Comparison of ENCODE assay signal across 10 mouse cellular contexts in genomic region chr8:92959779-92960178, GRCm38 (mm10). TPM values are rescaled to one million over a fixed set of nuclear protein-coding genes. Genes with fewer than 3 reads are reported as not detected.
DNase-seq lines count a peak whose midpoint lies in the region; ATAC-seq and TF ChIP-seq lines count a peak whose summit lies in the region.
"Had no signal": no experiment of that assay in that cellular context is flagged by ENCODE, and none has a peak within 500 bp of the region (broad histone marks: within the 10 kb centered on the region; RNA-seq: fewer than 3 reads in every experiment).

Gene Slc6a2 (plus strand): TSS chr8:92960079.

- 68% methylated on average over 10 of the region's 10 CpGs for WGBS in kidney, postnatal 0 days
- WGBS in embryonic facial prominence, embryonic 15.5 days = 64% methylated on average over 10 of the region's 10 CpGs
- 72% methylated on average over 10 of the region's 10 CpGs for whole genome bisulfite sequencing in hindbrain, embryonic 14.5 days
- WGBS in midbrain, embryonic 16.5 days = 75% methylated on average over 10 of the region's 10 CpGs

- no peak for DNase-seq in kidney, postnatal 0 days (ENCODE audit: low spot score)
- no peak for DNase-seq in kidney, postnatal 14 days
- DNase-seq in hindbrain, embryonic 14.5 days (ENCODE audit: low spot score) = no peak
- no peak for DNase-seq in gastrocnemius, adult 18-20 months (ENCODE audit: low spot score)
- no peak for DNase-seq in layer of hippocampus, postnatal 14 days (ENCODE audit: low spot score in 2 of 2)
- DNase-seq: right cerebral cortex, adult 18-20 months had no signal

- H3K9me3 ChIP-seq in kidney, postnatal 0 days (replicated peaks; ENCODE audit: low read length) = no peaks in the 10 kb centered on the region
- H3K9me3 ChIP-seq in embryonic facial prominence, embryonic 15.5 days (replicated peaks) = no peaks in the 10 kb centered on the region
- no peaks in the 10 kb centered on the region for H3K9me3 ChIP-seq in hindbrain, embryonic 14.5 days (ENCODE audit: control insufficient read depth, low read length)
- H3K9me3 ChIP-seq in midbrain, embryonic 16.5 days (replicated peaks; ENCODE audit: control insufficient read depth, low read length, poor library complexity, severe bottlenecking) = no peaks in the 10 kb centered on the region

- H3K4me3 ChIP-seq in kidney, postnatal 0 days (replicated peaks; ENCODE audit: low read depth, low read length) = peak within 1 kb of the TSS; percentile 28
- peak within 1 kb of the TSS; percentile 47 for H3K4me3 ChIP-seq in embryonic facial prominence, embryonic 15.5 days (replicated peaks)
- peak within 1 kb of the TSS; percentile 34 for H3K4me3 ChIP-seq in hindbrain, embryonic 14.5 days (replicated peaks; ENCODE audit: low read length)
- peak within 1 kb of the TSS; percentile 41 for H3K4me3 ChIP-seq in midbrain, embryonic 16.5 days (ENCODE audit: low read depth, low read length)

- peaks cover 37% of the 10 kb centered on the region for H3K27me3 ChIP-seq in kidney, postnatal 0 days (ENCODE audit: insufficient read depth, low read length)
- peaks cover 49% of the 10 kb centered on the region for H3K27me3 ChIP-seq in embryonic facial prominence, embryonic 15.5 days
- H3K27me3 ChIP-seq in hindbrain, embryonic 14.5 days (ENCODE audit: control insufficient read depth, insufficient read depth, low read length) = peaks cover 46% of the 10 kb centered on the region
- peaks cover 24% of the 10 kb centered on the region for H3K27me3 ChIP-seq in midbrain, embryonic 16.5 days (ENCODE audit: control insufficient read depth, insufficient read depth, low read depth, low read length)

- peak within 1 kb of the TSS; percentile 58 for H3K4me2 ChIP-seq in kidney, postnatal 0 days (ENCODE audit: low read length)
- H3K4me2 ChIP-seq in embryonic facial prominence, embryonic 15.5 days (replicated peaks) = peak within 1 kb of the TSS; percentile 94
- peak within 1 kb of the TSS; percentile 80 for H3K4me2 ChIP-seq in hindbrain, embryonic 14.5 days (replicated peaks)
- peak within 1 kb of the TSS; percentile 92 for H3K4me2 ChIP-seq in midbrain, embryonic 16.5 days (ENCODE audit: low read length)

- ATAC-seq in kidney, postnatal 0 days (replicated peaks; ENCODE audit: low FRiP score, low read depth) = no peak
- ATAC-seq in embryonic facial prominence, embryonic 15.5 days (ENCODE audit: insufficient number of reproducible peaks, low FRiP score, low TSS enrichment, low read depth) = no peak
- ATAC-seq in hindbrain, embryonic 14.5 days (ENCODE audit: low FRiP score) = no peak
- no peak for ATAC-seq in midbrain, embryonic 16.5 days

- H3K36me3 ChIP-seq in kidney, postnatal 0 days (ENCODE audit: insufficient read depth, low read length) = no peaks in the 10 kb centered on the region
- H3K36me3 ChIP-seq in embryonic facial prominence, embryonic 15.5 days = no peaks in the 10 kb centered on the region
- no peaks in the 10 kb centered on the region for H3K36me3 ChIP-seq in hindbrain, embryonic 14.5 days (replicated peaks; ENCODE audit: control insufficient read depth, insufficient read depth)
- H3K36me3 ChIP-seq in midbrain, embryonic 16.5 days (ENCODE audit: control insufficient read depth, insufficient read depth, low read length) = no peaks in the 10 kb centered on the region

- 0 out of 2 replicates have a peak, but pooled peaks cover 4% of the 10 kb centered on the region for H3K4me1 ChIP-seq in kidney, postnatal 0 days (replicated peaks; ENCODE audit: insufficient read depth, low read length)
- H3K4me1 ChIP-seq in embryonic facial prominence, embryonic 15.5 days = peaks cover 14% of the 10 kb centered on the region
- peaks cover 13% of the 10 kb centered on the region for H3K4me1 ChIP-seq in hindbrain, embryonic 14.5 days (replicated peaks; ENCODE audit: control insufficient read depth, insufficient read depth, low read length)
- peaks cover 10% of the 10 kb centered on the region for H3K4me1 ChIP-seq in midbrain, embryonic 16.5 days (ENCODE audit: control insufficient read depth, insufficient read depth, low read length)

- no peak within 1 kb of the TSS for H3K27ac ChIP-seq in kidney, postnatal 0 days
- H3K27ac ChIP-seq in embryonic facial prominence, embryonic 15.5 days (replicated peaks) = no peak within 1 kb of the TSS
- H3K27ac ChIP-seq in hindbrain, embryonic 14.5 days = no peak within 1 kb of the TSS
- H3K27ac ChIP-seq in midbrain, embryonic 16.5 days (ENCODE audit: low read length) = no peak within 1 kb of the TSS

- TF ChIP-seq CTCF in kidney, postnatal 0 days (IDR thresholded peaks at IDR 0.05; ENCODE audit: low read depth) = no peak

- no peak within 1 kb of the TSS for H3K9ac ChIP-seq in kidney, postnatal 0 days (ENCODE audit: low read depth, low read length)
- H3K9ac ChIP-seq in embryonic facial prominence, embryonic 15.5 days = 0 out of 2 replicates have a peak within 1 kb of the TSS, but pooled peaks have one; percentile 18
- 0 out of 2 replicates have a peak within 1 kb of the TSS, but pooled peaks have one; percentile 28 for H3K9ac ChIP-seq in hindbrain, embryonic 14.5 days
- H3K9ac ChIP-seq in midbrain, embryonic 16.5 days (ENCODE audit: low read depth, low read length) = no peak within 1 kb of the TSS

RNA-seq across cellular contexts. Expression of gene Slc6a2, which starts in this region (rescaled TPM):
- polyA plus RNA-seq in kidney, postnatal 0 days (2015; fragmentation: Nextera tagmentation; extraction: Ambion mirVana) = 0.03 and 0.12 TPM in 2 replicates
- 1.4 and 1.7 TPM in 2 replicates for polyA plus RNA-seq in embryonic facial prominence, embryonic 15.5 days (2015; fragmentation: Nextera tagmentation; extraction: Ambion mirVana)
- 1.7 and 3.4 TPM in 2 replicates for polyA plus RNA-seq in hindbrain, embryonic 14.5 days (2014; fragmentation: Nextera tagmentation; extraction: Ambion mirVana)
- 0.47 and 0.90 TPM in 2 replicates for polyA plus RNA-seq in midbrain, embryonic 16.5 days (2015; fragmentation: Nextera tagmentation; extraction: Ambion mirVana)
- under 1 TPM; 0.34 to 0.52 TPM for total RNA-seq in gastrocnemius, adult 18-20 months (2021)
- total RNA-seq in layer of hippocampus, postnatal 14 days (2021) = under 1 TPM; 0.16 to 0.24 TPM
- total RNA-seq: common myeloid progenitor, adult 5-6 weeks; hematopoietic stem cell, adult 5-6 weeks had no signal

Comparison
In these comparisons a context has a peak if more than half of its experiments do, and no peak if none do; other contexts are left out.
1. H3K9ac ChIP-seq: peak in embryonic facial prominence, embryonic 15.5 days (single experiment) and hindbrain, embryonic 14.5 days (single experiment); none in kidney, postnatal 0 days (single experiment) and midbrain, embryonic 16.5 days (single experiment).
2. Peak in every context shown above with its lines, with median percentiles within 50 percentile points of each other: H3K4me2 ChIP-seq and H3K4me3 ChIP-seq.